Mouse (Mus musculus): Measurements from ENCODE around the gene Zfp219. TPM values are rescaled to one million over a fixed set of nuclear protein-coding genes. Genes with fewer than 3 reads are reported as not detected.
A peak's percentile ranks its signal among the peaks of the same experiment; 100 is the strongest.

Gene Zfp219
- polyA plus RNA-seq, 1 experiment from 2014 or later, result 30.3 TPM

GRCm38 (mm10) chr14:52019590-52020340 lies 768 bp downstream of the Zfp219 start:
- H3K36me3 ChIP-seq (ENCODE audit: control insufficient read depth, insufficient read depth, low read length), result no peaks in the 10 kb centered on the region
- H3K9me3 ChIP-seq (replicated peaks; ENCODE audit: control insufficient read depth, low read length, poor library complexity, severe bottlenecking), result no peaks in the 10 kb centered on the region
- no peaks in the 10 kb centered on the region for H3K27me3 ChIP-seq (ENCODE audit: control insufficient read depth, insufficient read depth, low read depth, low read length)
- peak overlapping the region; percentile 99 for H3K27ac ChIP-seq (ENCODE audit: low read length)
- H3K4me3 ChIP-seq (ENCODE audit: low read depth, low read length), result peak overlapping the region; percentile 59
- H3K4me1 ChIP-seq (ENCODE audit: control insufficient read depth, insufficient read depth, low read length), result peaks cover 43% of the 10 kb centered on the region
- peak; percentile 90 for ATAC-seq
- peak overlapping the region; percentile 70 for H3K4me2 ChIP-seq (ENCODE audit: low read length)
- peak overlapping the region; percentile 87 for H3K9ac ChIP-seq (ENCODE audit: low read depth, low read length)
- WGBS, result under 1% methylated on average over 60 of the region's 74 CpGs

- Histone ChIP-seq H3K9ac (ENCODE audit: low read depth, low read length) (peak overlapping the region; percentile 87), H3K27me3 (ENCODE audit: control insufficient read depth, insufficient read depth, low read depth, low read length) (no peaks in the 10 kb centered on the region), H3K4me3 (ENCODE audit: low read depth, low read length) (peak overlapping the region; percentile 59), H3K27ac (ENCODE audit: low read length) (peak overlapping the region; percentile 99), H3K4me1 (ENCODE audit: control insufficient read depth, insufficient read depth, low read length) (peaks cover 43% of the 10 kb centered on the region), H3K9me3 (replicated peaks; ENCODE audit: control insufficient read depth, low read length, poor library complexity, severe bottlenecking) (no peaks in the 10 kb centered on the region), H3K36me3 (ENCODE audit: control insufficient read depth, insufficient read depth, low read length) (no peaks in the 10 kb centered on the region), H3K4me2 (ENCODE audit: low read length) (peak overlapping the region; percentile 70)
- WGBS, result 32% methylated on average over 12 of the region's 12 CpGs
- ATAC-seq, result no peak
These were observed 1.4 kb downstream of the Zfp219 start for GRCm38 (mm10) chr14:52019051-52019589.

GRCm38 (mm10) chr14:52018248-52019050 lies 2.1 kb downstream of the Zfp219 start:
- no peaks in the 10 kb centered on the region for H3K27me3 ChIP-seq (ENCODE audit: control insufficient read depth, insufficient read depth, low read depth, low read length)
- H3K9me3 ChIP-seq (replicated peaks; ENCODE audit: control insufficient read depth, low read length, poor library complexity, severe bottlenecking), result no peaks in the 10 kb centered on the region
- H3K4me3 ChIP-seq (ENCODE audit: low read depth, low read length), result peak overlapping the region; percentile 59
- peak overlapping the region; percentile 87 for H3K9ac ChIP-seq (ENCODE audit: low read depth, low read length)
- no peaks in the 10 kb centered on the region for H3K36me3 ChIP-seq (ENCODE audit: control insufficient read depth, insufficient read depth, low read length)
- peak overlapping the region; percentile 99 for H3K27ac ChIP-seq (ENCODE audit: low read length)
- H3K4me1 ChIP-seq (ENCODE audit: control insufficient read depth, insufficient read depth, low read length), result peaks cover 39% of the 10 kb centered on the region
- WGBS, result 88% methylated on average over 15 of the region's 15 CpGs
- peak overlapping the region; percentile 70 for H3K4me2 ChIP-seq (ENCODE audit: low read length)
- ATAC-seq, result no peak

GRCm38 (mm10) chr14:52017662-52018061 lies 2.9 kb downstream of the Zfp219 start:
- Histone ChIP-seq H3K4me2 (ENCODE audit: low read length) (no peak overlapping the region), H3K36me3 (ENCODE audit: control insufficient read depth, insufficient read depth, low read length) (no peaks in the 10 kb centered on the region), H3K27ac (ENCODE audit: low read length) (no peak overlapping the region), H3K9me3 (replicated peaks; ENCODE audit: control insufficient read depth, low read length, poor library complexity, severe bottlenecking) (no peaks in the 10 kb centered on the region), H3K27me3 (ENCODE audit: control insufficient read depth, insufficient read depth, low read depth, low read length) (no peaks in the 10 kb centered on the region), H3K4me3 (ENCODE audit: low read depth, low read length) (no peak overlapping the region), H3K4me1 (ENCODE audit: control insufficient read depth, insufficient read depth, low read length) (peaks cover 40% of the 10 kb centered on the region), H3K9ac (ENCODE audit: low read depth, low read length) (no peak overlapping the region)
- ATAC-seq, result no peak
- WGBS, result 80% methylated on average over 4 of the region's 4 CpGs

- Histone ChIP-seq H3K4me1 (ENCODE audit: control insufficient read depth, insufficient read depth, low read length) (peaks cover 45% of the 10 kb centered on the region), H3K27me3 (ENCODE audit: control insufficient read depth, insufficient read depth, low read depth, low read length) (no peaks in the 10 kb centered on the region), H3K4me3 (ENCODE audit: low read depth, low read length) (no peak overlapping the region), H3K9ac (ENCODE audit: low read depth, low read length) (no peak overlapping the region), H3K9me3 (replicated peaks; ENCODE audit: control insufficient read depth, low read length, poor library complexity, severe bottlenecking) (no peaks in the 10 kb centered on the region), H3K36me3 (ENCODE audit: control insufficient read depth, insufficient read depth, low read length) (no peaks in the 10 kb centered on the region), H3K4me2 (ENCODE audit: low read length) (no peak overlapping the region), H3K27ac (ENCODE audit: low read length) (no peak overlapping the region)
- no peak for ATAC-seq
- WGBS, result 72% methylated on average over 13 of the region's 13 CpGs
These were observed 3.7 kb downstream of the Zfp219 start for GRCm38 (mm10) chr14:52016625-52017405.

GRCm38 (mm10) chr14:52015445-52016100 lies 5.0 kb downstream of the Zfp219 start, which contains the start of gene Tmem253:
Gene Tmem253 (plus strand): TSS chr14:52015658.
- no peaks in the 10 kb centered on the region for H3K36me3 ChIP-seq (ENCODE audit: control insufficient read depth, insufficient read depth, low read length)
- WGBS, result 27% methylated on average over 6 of the region's 6 CpGs
- H3K9me3 ChIP-seq (replicated peaks; ENCODE audit: control insufficient read depth, low read length, poor library complexity, severe bottlenecking), result no peaks in the 10 kb centered on the region
- no peak for ATAC-seq
- H3K9ac ChIP-seq (ENCODE audit: low read depth, low read length), result peak within 1 kb of the TSS; percentile 81
- H3K27me3 ChIP-seq (ENCODE audit: control insufficient read depth, insufficient read depth, low read depth, low read length), result no peaks in the 10 kb centered on the region
- peak within 1 kb of the TSS; percentile 64 for H3K4me3 ChIP-seq (ENCODE audit: low read depth, low read length)
- H3K4me1 ChIP-seq (ENCODE audit: control insufficient read depth, insufficient read depth, low read length), result peaks cover 49% of the 10 kb centered on the region
- H3K4me2 ChIP-seq (ENCODE audit: low read length), result peak within 1 kb of the TSS; percentile 68
- peak within 1 kb of the TSS; percentile 95 for H3K27ac ChIP-seq (ENCODE audit: low read length)

- Histone ChIP-seq H3K27ac (ENCODE audit: low read length) (peak overlapping the region; percentile 95), H3K9ac (ENCODE audit: low read depth, low read length) (peak overlapping the region; percentile 81), H3K27me3 (ENCODE audit: control insufficient read depth, insufficient read depth, low read depth, low read length) (no peaks in the 10 kb centered on the region), H3K4me2 (ENCODE audit: low read length) (peak overlapping the region; percentile 68), H3K4me1 (ENCODE audit: control insufficient read depth, insufficient read depth, low read length) (peaks cover 56% of the 10 kb centered on the region), H3K4me3 (ENCODE audit: low read depth, low read length) (peak overlapping the region; percentile 64), H3K9me3 (replicated peaks; ENCODE audit: control insufficient read depth, low read length, poor library complexity, severe bottlenecking) (no peaks in the 10 kb centered on the region), H3K36me3 (ENCODE audit: control insufficient read depth, insufficient read depth, low read length) (no peaks in the 10 kb centered on the region)
- WGBS, result under 1% methylated on average over 17 of the region's 28 CpGs
- no peak for ATAC-seq
These were observed 5.7 kb downstream of the Zfp219 start for GRCm38 (mm10) chr14:52014761-52015311.

GRCm38 (mm10) chr14:52014271-52014760 lies 6.2 kb downstream of the Zfp219 start:
- Histone ChIP-seq H3K9me3 (replicated peaks; ENCODE audit: control insufficient read depth, low read length, poor library complexity, severe bottlenecking) (no peaks in the 10 kb centered on the region), H3K4me2 (ENCODE audit: low read length) (peak overlapping the region; percentile 68), H3K27me3 (ENCODE audit: control insufficient read depth, insufficient read depth, low read depth, low read length) (no peaks in the 10 kb centered on the region), H3K36me3 (ENCODE audit: control insufficient read depth, insufficient read depth, low read length) (no peaks in the 10 kb centered on the region; the same call in 1 of the 2 replicates), H3K4me3 (ENCODE audit: low read depth, low read length) (peak overlapping the region; percentile 64), H3K4me1 (ENCODE audit: control insufficient read depth, insufficient read depth, low read length) (peaks cover 61% of the 10 kb centered on the region), H3K9ac (ENCODE audit: low read depth, low read length) (peak overlapping the region; percentile 81), H3K27ac (ENCODE audit: low read length) (peak overlapping the region; percentile 95)
- ATAC-seq, result no peak
- 0% methylated on average over 2 of the region's 80 CpGs for WGBS

Data from midbrain, embryonic 16.5 days (tissue).